Mouse (Mus musculus) MEL-GATA-1-ER (cell line): ENCODE results near the gene Tns1.

Experiments used
- DNase-seq: peaks from one replicate; pipeline ENCODE4 v3.0.0-alpha.2; 2012; ENCODE audit warnings: low read depth; ENCODE audit errors: extremely low read depth

The Tns1 gene

DNA sequence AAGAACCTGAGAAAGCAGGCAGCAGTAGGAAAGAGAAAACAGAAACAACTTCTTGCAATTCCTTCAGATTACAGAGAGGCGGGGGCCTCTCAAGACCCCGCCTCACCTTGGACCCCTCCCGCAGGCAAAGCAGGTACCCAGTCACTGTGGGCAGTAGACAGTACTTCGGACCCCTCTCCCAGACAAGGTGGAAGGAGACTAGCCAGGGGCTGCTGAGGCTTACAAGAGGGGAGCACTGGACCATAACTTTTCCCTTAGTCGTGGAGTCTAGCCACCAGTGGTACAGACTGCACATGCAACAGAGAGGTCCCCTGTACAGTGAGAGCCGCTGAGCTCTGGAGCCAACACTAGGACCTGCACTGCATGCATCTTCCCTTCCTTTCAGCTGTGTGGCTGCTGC, 64.2 kb downstream of the Tns1 start:
- DNase-seq, result no peak

DNA sequence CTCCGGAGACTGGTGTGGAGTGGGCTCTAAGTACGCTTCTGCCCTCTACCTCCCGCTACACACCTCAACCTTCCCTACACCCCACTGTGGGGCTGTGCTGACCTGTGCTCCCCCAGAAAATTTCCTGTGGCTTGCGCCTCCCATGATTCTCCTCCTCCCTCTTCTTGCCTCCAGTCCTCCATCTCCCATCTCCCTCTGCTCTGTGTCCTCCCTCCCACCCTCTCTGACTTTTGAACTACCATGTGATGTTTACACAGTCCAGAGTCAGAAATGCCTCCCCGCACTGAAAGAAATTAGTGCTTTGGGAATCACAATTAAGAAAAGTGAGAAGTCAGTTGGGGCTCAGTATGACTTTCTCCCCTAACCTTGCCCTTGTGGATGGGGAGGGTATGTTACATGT, 64.7 kb downstream of the Tns1 start:
- DNase-seq, result no peak

DNA sequence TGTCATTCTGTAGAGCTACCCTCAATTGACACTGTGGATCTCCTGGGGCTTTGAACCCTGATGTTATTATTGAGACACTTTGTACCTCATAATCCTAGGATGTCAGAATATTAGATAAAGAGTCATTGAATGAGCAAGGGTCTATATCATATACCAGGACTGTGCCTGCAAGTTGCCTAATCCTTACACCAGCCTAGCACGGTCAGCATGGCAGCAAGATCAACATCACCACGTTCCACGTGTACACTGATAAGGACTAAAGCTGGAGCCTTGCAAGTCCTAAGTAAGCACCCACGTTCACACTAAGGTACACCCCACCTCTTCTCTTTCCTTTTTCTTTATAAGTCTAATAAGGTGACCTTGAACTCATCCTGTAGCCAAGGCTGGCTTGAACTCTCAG, 65.5 kb downstream of the Tns1 start:
- DNase-seq, result no peak

DNA sequence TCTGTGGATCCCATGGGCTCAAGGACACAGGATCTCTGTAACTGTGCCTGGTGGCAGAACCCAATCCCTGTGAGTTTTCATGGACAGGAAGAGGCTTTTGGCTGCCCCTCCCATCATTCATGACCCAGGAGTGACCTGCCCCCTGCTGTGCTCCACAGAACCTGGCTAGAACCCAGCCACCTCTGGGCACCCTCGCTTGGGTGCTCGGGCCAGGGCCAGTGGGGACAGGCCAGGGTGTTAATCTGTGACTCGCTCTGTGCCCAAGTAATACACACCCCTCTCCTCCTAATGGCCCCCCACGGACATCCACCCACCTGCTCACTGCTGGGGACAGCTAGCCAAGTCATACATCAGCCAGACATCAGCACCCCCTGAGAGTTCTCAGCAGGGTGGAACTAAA, 65.9 kb downstream of the Tns1 start:
- DNase-seq, result no peak

DNA sequence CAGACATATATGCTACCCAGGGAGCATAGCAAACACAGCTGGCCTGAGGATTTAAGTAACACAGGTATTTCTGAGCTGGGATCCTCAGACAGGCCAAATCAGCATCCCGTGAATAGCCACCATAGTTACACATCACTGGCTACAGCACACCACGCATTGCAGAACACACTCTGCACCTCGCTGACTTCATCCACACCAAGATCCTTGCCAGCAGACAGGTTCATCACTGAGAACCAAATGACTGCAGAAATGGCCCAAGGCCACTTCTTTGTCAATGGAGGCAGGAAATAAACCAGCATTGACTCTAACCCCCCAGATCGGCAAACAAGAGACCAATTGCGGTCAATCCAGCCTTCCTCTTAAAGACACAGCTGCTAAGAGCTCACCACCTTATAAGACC, 66.7 kb downstream of the Tns1 start:
- no peak for DNase-seq

DNA sequence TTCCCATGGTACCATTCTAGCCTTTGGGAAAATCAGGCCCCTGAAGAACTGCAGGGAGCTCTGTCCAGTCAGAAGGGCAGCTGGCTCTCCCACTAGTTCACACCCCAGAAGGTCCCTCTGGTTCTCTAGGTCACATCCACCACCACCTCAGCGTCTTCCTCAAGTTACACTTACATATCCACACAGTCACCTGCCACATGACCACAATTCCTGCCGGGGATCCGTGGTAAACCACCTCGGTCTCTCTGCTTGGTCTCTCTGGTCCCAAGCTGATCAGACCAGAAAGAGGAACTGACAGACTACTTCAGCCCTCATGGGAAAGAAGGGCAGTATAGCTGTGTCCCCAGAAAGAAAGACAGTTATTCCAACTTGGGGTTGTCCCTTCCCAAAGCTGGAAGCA, 68.7 kb downstream of the Tns1 start:
- DNase-seq, result no peak

DNA sequence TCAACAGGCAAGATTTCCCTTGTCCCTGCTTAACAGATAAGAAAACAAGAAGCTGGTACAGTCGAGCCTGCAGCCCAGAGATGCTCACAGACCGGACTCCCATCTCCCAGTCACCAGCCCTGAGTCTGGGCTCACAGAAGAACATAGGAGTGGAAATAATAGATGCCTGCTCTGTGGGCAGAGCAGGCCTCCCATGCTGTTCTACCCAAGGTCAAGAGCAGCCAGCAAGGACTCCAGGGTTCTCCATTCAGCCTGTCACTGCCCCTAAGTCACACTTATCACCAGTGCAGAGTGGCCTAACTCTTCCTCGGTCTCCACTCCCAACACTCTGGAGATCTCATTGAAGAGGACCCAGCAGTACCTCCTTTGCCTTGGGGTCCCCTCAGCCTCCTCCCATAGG, 69.8 kb downstream of the Tns1 start:
- no peak for DNase-seq

DNA sequence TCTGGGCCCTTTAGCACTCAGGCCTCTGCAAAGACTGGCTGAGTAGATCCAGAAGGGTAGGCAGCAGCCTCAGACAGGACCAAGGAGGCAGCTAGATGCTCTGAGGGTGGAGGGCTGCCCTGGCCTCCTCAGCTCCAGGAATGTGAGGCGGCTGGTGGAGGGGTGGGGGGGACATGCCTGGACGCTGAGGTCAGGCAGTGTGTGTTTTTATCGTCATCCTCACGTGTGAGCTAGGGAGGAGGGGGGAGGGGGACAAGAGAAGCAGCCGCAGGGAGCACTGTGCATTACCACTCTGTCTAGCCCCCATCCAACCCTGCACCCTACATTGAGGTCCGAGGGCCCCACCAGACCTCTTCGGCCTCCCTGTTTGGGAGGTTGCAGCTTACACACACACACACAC, 70.2 kb downstream of the Tns1 start:
- DNase-seq, result no peak

DNA sequence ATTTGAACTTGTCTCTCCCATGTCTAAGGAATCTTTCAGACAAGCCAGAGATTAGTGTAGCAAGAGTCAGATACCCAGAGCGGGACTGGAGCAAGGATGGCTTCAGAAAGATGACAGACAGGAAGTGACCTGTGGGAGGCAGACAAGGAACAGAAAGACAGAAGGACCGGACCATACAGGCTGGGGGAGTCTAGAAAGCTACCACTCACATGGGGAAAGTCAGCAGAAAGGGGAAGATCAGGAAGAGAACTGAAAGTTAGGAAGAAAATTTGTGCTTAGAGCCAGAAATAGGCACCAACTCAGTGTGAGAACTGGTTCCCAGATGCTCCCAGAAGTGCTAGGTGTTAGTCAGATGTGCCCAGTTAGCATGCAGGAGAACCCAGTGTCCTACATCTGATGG, 71.2 kb downstream of the Tns1 start:
- no peak for DNase-seq

DNA sequence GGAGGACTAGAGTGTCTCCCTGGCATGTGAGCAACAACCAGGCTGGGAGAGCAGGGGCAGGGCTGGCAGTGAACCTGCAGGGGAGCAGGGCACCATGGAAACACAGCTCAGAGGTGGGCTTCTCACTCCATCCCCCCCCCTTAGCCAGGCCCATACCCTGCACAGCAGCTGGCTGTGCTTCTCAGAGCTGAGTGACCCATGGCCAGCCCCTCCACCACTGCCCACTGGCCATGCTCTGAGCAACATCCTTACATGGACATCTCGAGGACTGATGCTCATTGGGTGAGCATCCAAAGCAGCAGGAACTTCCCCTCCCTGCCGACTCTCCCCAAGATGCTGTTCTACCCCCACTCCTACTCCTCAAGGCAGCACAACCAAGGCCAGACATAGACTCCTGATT, 72.9 kb downstream of the Tns1 start:
- DNase-seq, result no peak

DNA sequence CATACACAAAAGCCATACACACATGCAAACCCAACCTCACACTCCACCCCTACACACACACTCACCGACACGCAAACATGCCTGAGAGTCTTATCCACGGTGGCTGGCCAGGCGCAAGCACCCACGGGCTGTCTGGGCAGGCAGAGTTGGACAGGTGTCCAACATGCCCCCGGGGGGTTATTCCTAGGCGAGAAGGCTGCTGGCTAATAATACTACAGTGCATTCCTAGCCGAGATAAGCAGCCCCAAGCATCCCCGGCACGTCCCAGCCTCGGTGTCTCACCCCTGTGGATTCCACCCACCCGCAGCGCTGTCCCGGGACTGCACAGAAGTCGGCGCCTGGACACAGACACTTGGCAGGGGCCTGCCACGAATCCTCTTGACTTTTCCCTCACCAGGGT, 74.8 kb downstream of the Tns1 start:
- no peak for DNase-seq

DNA sequence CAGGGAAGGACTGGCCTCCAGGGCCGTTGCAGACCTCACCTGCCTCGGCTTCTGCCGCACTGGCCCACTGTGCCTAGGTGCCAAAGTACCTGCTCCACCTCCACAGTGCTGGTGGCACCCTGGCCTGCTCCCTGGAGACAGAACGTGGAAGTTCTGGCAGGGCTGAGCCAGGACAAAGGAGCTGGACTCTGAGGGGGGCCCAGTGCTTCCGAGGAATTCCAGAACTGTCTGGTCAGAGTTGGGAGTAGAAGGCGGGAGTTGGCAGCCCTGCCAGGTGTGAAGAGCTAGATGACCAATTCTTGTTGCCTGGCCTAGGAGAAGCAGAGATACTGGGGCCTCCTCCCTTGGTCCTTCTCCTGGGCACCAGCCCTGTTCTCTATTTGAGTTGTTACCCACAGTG, 76.5 kb downstream of the Tns1 start:
- DNase-seq, result no peak

DNA sequence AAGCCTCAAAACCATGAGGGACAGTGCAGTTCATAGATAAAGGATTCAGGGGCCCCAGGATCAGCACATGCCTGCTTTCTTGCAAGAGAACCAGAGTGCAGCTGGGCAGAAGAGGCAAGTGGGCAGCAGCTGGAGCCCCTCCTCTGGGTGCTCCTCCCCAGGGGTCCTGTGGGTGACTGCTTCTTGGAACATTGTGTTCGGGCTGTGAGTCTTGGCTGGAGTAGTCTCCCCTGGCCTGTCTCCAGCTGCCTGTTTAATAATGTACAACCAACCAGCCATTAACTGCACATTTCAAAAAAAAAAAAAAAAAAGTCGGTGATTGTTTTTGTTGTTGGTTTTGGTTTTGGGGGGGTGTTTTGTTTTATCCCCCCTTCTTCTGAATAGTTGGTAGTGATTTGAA, 76.9 kb downstream of the Tns1 start:
- DNase-seq, result no peak

DNA sequence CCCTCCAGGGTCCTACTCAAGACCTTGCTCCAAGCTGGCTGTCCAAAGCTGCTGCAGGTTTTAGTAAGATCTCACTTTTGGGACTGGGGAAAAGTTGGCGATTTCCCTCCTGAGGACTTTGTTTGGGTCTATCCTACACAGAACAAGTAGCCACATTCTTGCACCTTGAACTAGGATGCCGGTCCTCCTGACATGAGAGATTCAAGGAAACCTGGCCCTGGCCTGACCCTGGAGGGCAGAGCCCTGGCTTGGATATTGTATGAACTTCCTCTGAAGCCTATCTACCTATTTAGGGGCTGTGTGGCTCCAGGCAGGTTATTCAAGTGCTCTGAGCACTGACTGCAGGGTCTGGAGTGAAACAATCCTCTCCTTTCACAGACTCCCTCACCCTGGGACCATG, 79.2 kb downstream of the Tns1 start:
- no peak for DNase-seq

DNA sequence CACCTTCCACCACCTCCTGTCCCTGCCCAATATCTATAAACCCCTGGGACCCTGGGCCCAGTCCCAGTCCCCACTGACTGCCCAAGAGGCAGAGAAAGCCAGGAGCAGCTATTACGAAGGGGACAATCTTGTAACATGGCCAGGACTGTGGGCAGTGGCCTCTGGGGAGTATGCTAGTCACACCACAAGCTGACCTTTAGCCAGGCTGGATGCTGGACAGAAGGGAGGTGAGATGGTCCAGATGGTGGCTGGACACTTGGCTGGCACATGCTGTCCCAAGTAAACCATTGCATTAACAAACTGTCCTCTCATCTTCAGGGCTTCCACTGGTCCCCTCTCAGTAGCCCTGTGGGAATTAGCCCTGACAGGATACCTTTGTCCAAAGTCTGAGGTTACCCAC, 79.8 kb downstream of the Tns1 start:
- DNase-seq, result no peak

DNA sequence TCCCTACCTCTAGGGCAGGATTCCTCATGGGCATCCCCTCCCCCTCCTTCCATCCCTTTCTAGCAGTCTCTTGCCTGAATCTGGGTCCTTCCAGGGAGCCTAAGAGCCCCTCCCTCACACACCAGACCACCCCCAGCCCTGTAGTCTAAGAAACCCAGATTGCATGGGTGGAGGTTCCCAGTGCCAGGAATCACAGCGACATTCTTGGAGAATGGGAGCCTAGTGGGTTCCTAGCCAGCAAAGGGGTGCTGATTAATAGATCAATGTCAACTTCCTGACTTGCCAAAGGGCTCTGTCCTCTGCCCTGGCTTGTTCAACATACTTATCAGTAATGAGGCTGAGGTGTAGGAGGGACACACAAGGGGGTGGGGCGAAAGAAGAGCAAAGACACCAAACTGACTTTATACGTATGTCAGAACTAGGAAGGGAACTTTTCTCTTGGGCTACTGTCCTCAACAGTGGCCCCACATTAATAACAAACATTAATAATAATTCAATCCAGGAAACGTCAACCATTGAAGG, 80.6 kb downstream of the Tns1 start:
- DNase-seq, result no peak

DNA sequence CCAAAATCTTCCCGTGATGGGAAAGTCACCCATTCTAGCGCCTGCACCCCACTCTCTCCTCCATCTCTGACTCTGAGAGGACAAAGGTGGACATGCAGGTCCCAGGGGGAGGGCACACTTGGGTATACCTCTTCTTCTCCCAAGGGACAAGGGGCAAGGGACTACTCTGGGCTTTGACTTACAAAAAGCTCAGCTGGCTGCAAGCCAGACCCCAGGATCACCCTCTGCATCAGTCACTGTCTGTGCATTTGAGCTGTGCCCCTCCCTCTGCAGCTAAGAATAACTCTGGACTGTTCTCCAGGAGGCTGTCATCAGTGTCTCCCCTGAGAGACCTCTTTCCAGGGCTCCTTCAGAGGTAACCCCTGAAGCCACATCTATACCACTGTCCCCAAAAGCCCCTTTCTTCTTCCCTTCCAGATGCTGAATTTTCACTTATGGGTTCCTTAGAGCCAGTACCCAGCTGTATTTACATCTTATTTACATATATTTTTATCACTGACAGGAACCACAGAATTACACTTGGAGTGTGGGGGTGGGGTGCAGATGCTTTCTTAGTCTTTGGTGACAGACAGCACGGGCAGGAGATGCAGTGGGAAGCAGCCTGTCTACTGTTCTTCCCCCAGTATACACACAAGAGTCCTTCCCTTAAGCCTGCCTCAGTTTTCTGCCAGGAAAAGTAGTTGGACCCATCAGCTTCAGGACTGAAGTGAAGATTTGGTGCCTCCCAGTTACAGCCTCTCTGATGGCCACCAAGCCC, 81.4 kb downstream of the Tns1 start:
- no peak for DNase-seq

DNA sequence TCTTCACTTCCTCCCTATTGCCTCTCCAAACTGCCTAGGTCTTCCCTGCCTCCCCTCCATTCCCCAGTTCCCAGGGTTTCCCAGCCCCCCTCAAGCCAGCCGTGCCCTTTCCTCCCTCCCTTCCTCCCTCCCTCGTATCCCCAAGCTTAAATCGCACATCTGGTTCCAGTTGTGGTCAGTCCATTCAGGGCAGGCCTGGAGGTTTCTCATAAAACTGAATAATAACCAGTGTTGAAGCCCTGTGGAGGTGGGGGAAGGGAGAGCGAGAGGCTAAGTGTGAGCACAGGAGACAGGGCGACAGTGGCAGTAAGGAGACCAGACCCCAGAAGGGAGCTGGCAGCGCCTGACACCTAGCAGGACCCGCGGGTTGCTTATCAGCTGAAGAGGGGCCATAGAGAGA, 82.6 kb downstream of the Tns1 start:
- no peak for DNase-seq

DNA sequence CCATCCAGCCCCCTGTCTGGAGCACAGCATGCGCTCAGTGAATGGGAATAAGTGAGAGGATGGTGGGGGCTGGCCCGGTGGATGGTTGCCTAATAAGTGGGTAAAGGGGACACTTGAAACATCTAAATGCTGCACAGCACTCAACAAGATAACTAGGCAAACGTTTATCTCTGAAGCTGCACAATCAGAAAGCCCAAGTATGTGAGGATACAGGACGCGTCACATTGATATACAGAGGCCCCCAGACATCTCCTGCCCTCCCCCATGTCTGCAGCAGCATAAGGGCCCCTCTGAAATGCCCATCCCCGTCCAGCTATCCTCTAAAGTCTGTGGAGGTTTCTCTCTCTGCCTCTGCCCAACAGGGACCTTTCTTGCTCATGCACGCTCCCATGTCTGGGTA, 83.1 kb downstream of the Tns1 start:
- DNase-seq, result no peak

DNA sequence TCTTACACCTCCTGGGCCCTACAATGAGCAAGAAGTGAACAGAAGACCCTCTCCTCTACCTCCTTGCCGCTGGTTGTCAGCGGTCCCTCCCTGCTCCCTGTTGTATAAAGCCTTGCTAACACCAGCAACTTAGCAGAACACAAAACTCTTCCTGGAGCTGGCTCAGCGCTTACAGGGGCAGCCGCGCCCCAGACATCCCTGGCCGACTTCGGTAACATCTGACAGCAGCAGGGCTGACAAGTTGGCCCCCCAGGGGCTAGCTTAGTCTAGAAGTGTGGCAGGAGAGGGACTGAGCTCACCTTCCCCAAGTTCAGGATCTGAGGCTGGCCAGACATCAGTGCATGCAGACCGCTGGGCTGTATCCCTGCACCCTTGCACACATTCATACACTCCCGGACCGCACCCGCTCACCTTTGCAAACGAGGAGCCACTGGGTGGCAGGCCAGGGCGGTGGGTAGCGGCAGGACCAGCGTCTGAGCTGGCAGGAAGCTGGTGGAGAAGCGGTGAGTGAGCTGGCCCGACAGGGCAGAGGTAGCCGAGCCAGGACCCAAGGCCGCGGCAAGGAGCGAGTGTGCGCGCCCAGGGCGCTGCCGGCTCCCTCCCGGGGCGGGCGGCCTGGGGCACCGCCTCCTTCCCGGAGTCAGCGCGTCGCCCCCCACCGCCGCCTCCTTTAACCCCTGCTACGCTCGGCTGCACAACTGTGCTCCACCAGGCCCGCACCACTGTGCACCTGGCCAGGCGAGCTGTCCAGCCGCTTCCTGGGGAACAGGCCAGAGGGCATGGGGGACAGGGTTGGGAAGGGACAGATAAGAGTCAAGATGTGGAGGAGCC, 87.5 kb downstream of the Tns1 start:
- no peak for DNase-seq

DNA sequence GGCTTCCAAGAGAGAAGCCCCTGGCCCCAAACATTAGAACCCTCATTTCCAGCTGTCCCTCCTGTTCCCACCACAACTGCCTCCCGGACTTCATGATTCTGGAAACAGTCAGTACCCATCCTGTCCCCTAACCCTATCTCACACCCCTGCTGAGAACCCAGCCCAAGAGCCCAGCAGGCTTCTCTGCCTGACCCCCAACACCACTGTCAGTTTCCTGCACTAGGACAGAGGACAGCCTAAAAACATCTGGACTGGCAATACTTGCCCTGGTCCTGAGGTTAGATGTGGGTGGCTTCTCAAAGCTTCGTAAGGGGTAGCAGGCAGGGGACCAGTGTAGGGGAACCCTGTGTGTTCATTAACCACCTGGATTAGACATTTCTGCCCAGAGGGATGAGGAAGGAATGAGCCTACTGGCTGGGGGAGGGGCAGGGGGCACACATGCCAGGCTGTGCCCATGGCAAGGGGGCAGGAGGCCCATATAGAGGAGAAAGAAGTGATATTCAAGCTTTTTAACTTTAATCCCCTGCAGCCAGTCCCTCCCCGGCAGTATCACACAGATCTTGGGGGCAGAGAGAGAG, 88.2 kb downstream of the Tns1 start:
- no peak for DNase-seq

DNA sequence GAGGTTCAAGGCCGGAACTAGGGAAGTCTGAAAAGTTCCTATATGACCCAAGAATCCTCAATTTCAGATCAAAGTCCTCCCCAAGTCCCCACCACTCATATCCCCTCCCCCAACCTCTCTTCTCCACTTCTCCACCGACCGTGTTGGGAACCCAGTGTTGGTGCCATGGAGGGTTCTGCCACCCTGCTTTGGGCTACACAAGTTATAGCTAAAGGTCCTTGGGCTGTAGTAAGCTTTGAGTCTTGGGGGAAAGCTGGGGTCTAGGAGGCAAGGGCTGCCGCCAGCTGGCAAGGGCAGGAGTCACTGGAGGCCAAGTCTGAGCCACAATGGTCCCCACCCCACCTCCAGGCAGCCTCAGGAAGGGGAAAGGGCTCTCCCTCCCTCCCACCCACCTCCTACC, 88.8 kb downstream of the Tns1 start:
- DNase-seq, result no peak

DNA sequence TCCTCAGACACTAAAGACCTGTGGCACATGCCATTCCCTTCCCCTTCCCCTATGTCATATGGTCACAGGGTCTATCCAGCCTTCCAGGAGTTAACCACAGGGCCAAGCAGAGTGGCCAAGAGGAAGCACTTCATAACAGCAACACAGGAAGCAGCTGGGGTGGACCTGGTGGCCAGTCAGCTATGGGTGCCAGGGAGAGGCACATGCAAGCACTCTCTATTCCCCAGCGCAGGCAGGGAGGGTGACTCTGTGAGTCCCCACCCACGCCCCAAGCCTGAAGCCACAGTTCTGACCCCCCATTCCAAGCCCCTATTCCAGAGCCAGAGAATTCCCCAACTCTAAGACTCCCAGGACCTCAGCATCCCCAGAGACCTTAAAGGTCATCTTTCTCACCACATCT, 89.5 kb downstream of the Tns1 start:
- DNase-seq, result no peak
